Mouse (Mus musculus): Measurements from ENCODE around the gene Kcnc3. TPM values are rescaled to one million over a fixed set of nuclear protein-coding genes. Genes with fewer than 3 reads are reported as not detected.
A peak's percentile ranks its signal among the peaks of the same experiment; 100 is the strongest.

The Kcnc3 gene
- polyA plus RNA-seq, 1 experiment from 2014 or later = 2.3 TPM

DNA sequence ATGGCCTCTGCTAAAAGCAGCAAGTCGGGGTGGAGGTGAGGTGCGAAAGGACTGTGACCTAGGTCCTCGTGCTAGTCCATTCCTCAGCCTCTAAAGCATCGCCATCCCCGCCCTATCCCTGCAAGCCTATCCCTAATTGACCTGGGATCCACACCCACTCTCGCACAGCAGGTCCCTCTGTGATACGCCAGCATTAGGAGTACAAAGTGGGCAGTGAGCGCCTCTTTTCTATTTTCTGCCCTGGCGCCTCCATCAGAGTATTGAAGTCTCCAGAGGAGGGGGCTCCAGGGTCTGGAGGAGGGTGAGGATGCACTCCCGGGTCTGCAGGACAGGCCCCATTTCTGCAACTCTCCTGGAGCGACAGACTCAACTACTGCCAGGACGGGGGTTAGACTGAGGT is 2.1 kb upstream of the Kcnc3 start:
- H3K9me3 ChIP-seq = no peaks in the 10 kb centered on the region
- ATAC-seq (ENCODE audit: low FRiP score, low read depth) = no peak
- H3K4me2 ChIP-seq (replicated peaks) = peak overlapping the region; percentile 100
- no peak overlapping the region for H3K27ac ChIP-seq (replicated peaks)
- H3K27me3 ChIP-seq = peaks cover 70% of the 10 kb centered on the region
- WGBS = 10% methylated on average over 12 of the region's 12 CpGs
- no peaks in the 10 kb centered on the region for H3K36me3 ChIP-seq
- H3K4me3 ChIP-seq = peak overlapping the region; percentile 72
- peak overlapping the region; percentile 52 for H3K9ac ChIP-seq (replicated peaks)
- peaks cover 57% of the 10 kb centered on the region for H3K4me1 ChIP-seq

DNA sequence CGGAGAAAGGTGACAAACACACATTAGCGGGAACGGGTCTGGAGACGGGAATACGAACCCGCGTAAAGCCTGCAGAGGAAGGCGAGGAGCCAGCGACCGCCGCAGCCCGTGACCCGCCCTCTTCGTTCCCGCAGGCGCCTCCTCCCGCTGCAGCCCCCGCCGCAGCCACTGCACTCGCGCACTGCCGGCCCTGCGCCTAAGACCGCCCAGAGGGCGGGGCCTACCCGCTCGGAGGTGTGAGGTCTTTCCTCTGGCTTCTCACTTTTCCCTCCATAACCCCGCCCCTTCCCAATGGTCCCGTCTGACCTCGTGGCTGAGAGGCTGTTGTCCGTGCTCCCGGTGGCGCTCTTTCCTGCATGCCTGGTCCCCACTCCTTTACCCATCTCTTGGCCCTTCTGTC is 1.3 kb upstream of the Kcnc3 start:
- peak; percentile 21; the same call in 1 of the 2 replicates for ATAC-seq (ENCODE audit: low FRiP score, low read depth)
- peak overlapping the region; percentile 100 for H3K4me2 ChIP-seq (replicated peaks)
- peak overlapping the region; percentile 46; the same call in 1 of the 2 replicates for H3K27ac ChIP-seq (replicated peaks)
- no peaks in the 10 kb centered on the region for H3K9me3 ChIP-seq
- H3K27me3 ChIP-seq = peaks cover 70% of the 10 kb centered on the region
- H3K4me3 ChIP-seq = peak overlapping the region; percentile 72
- peaks cover 65% of the 10 kb centered on the region for H3K4me1 ChIP-seq
- H3K36me3 ChIP-seq = no peaks in the 10 kb centered on the region
- WGBS = 0% methylated on average over 33 of the region's 33 CpGs
- H3K9ac ChIP-seq (replicated peaks) = peak overlapping the region; percentile 52; the same call in 1 of the 2 replicates

DNA sequence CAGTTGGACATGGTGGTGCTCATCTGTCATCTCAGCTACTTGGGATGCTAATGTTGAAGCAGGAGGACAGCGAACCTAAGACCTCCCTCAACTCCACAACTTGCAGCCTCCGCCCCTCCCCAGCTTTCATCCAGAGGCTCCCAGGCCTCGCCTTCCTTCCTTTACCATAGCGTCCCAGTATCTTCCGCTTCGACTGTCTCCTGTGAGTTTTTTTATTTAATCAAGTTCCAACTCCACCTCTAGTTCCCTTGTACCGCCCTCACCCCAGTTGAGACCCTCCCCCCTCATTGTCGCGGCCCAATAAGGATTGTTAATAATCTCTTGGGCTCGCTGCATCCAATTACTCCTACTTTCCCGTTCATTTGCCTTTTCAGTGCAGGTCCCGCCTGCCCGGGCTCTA is 518 bp upstream of the Kcnc3 start:
- Histone ChIP-seq H3K27ac (replicated peaks) (peak overlapping the region; percentile 46), H3K4me1 (peaks cover 70% of the 10 kb centered on the region)
- ATAC-seq (ENCODE audit: low FRiP score, low read depth) = no peak

DNA sequence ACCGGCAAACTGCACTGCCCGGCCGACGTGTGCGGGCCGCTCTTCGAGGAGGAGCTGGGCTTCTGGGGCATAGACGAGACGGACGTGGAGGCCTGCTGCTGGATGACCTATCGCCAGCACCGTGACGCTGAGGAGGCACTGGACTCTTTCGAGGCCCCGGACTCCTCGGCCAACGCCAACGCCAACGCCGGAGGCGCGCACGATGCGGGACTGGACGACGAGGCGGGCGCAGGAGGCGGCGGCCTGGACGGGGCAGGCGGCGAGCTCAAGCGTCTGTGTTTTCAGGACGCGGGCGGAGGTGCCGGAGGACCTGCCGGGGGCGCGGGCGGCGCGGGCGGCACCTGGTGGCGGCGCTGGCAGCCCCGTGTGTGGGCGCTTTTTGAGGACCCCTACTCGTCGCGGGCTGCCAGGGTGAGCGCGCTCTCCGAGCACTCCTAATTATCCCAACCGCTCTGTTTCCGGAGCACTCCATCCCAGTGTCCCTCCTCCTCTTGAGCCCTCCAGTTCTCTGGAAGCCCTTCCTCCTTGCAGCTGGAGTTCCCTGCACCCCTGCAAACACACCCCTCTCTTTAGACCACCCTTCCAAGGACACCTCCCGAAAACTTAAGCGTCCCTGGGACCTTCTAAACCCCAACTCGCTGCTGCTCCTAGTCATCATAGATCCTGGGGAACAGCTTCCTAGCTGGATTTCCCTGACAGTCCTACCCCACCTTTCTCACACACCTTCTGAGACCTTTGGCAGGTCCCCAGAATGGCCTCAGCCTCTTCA is 1.1 kb downstream of the Kcnc3 start:
- Histone ChIP-seq H3K27ac (replicated peaks) (peak overlapping the region; percentile 74; the same call in 1 of the 2 replicates), H3K36me3 (no peaks in the 10 kb centered on the region), H3K27me3 (peaks cover 64% of the 10 kb centered on the region), H3K4me3 (peak overlapping the region; percentile 72), H3K4me2 (replicated peaks) (peak overlapping the region; percentile 100), H3K4me1 (peaks cover 70% of the 10 kb centered on the region), H3K9ac (replicated peaks) (peak overlapping the region; percentile 69), H3K9me3 (no peaks in the 10 kb centered on the region)
- WGBS = under 1% methylated on average over 58 of the region's 60 CpGs
- no peak for ATAC-seq (ENCODE audit: low FRiP score, low read depth)

More for the DNA sequence above, 518 bp upstream of the Kcnc3 start:
- WGBS = 2% methylated on average over 13 of the region's 13 CpGs
- H3K27me3 ChIP-seq = peaks cover 70% of the 10 kb centered on the region
- H3K4me3 ChIP-seq = peak overlapping the region; percentile 72
- no peaks in the 10 kb centered on the region for H3K36me3 ChIP-seq
- H3K9ac ChIP-seq (replicated peaks) = no peak overlapping the region
- peak overlapping the region; percentile 100 for H3K4me2 ChIP-seq (replicated peaks)
- H3K9me3 ChIP-seq = no peaks in the 10 kb centered on the region

DNA sequence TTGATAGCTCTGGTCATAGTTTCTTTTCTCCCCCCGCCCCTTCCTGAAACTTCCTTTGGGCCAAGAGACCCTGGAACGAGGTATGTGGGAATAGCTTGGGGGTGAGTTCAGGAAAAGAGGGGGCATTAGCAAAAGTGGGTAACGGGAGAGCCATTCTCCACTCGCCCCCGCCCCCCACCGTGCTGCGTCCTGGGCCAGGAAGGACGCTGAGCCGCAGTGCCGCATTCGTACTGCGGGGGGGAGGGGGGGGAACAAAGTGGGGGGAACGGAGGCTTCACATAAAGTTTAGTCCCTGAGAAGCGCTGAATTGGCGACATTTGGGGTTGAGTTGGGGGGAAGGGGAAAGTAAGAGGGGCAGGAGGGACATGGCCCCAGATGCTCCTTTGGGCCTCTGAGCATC is 2.6 kb downstream of the Kcnc3 start:
- H3K36me3 ChIP-seq = no peaks in the 10 kb centered on the region
- peaks cover 52% of the 10 kb centered on the region for H3K27me3 ChIP-seq
- peak overlapping the region; percentile 100 for H3K4me2 ChIP-seq (replicated peaks)
- H3K9ac ChIP-seq (replicated peaks) = no peak overlapping the region
- peak overlapping the region; percentile 72; the same call in 1 of the 2 replicates for H3K4me3 ChIP-seq
- no peak overlapping the region for H3K27ac ChIP-seq (replicated peaks)
- no peaks in the 10 kb centered on the region for H3K9me3 ChIP-seq
- WGBS = 3% methylated on average over 15 of the region's 15 CpGs
- ATAC-seq (ENCODE audit: low FRiP score, low read depth) = no peak
- peaks cover 58% of the 10 kb centered on the region for H3K4me1 ChIP-seq

DNA sequence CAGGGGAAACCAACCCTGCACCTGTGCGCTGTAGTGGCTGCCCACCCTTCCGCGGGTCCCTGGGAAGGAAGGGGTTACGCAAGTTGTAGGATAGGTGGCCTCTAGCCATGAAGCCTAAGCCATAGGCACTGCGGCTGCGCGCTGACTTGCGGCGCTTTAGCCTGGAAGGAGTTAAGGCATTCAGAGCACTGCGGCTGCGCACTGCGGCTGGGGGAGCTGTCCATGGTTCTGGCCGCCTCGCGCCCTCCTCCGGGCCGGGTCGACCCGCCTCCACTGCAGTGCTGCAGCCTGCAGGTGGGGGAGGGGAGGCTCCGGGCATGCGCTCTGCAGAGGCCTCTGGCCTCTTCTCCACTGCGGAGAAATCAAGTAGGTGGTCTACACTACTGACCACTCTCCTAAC is 3.3 kb downstream of the Kcnc3 start:
- H3K27me3 ChIP-seq = peaks cover 44% of the 10 kb centered on the region

DNA sequence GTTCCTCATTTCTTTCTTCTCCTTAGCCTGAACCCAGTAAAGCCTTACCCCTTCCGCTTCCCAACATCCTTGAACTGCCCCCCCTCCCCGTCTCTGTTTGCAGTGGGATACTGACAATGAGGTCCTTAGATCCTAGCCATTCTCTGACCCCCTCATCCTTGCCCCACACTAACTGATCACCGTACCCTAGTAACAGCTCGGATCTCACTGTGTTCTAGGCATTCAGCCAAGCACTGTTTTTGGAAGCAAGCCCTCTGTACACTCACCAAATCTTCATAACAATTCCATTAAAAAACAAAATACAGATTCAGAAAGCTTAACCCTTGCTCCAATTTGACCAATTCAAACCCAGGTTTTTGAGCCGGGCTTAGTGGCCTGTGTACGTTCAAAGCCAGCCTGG is 3.8 kb downstream of the Kcnc3 start:
- WGBS = 55% methylated on average over 6 of the region's 6 CpGs
- Histone ChIP-seq H3K4me2 (replicated peaks) (peak overlapping the region; percentile 100), H3K4me3 (peak overlapping the region; percentile 72; the same call in 1 of the 2 replicates), H3K9me3 (no peaks in the 10 kb centered on the region), H3K36me3 (no peaks in the 10 kb centered on the region), H3K27me3 (peaks cover 39% of the 10 kb centered on the region), H3K27ac (replicated peaks) (peak overlapping the region; percentile 70), H3K4me1 (peaks cover 47% of the 10 kb centered on the region), H3K9ac (replicated peaks) (peak overlapping the region; percentile 28; the same call in 1 of the 2 replicates)
- no peak for ATAC-seq (ENCODE audit: low FRiP score, low read depth)

More for the DNA sequence above, 3.3 kb downstream of the Kcnc3 start:
- peak; percentile 72 for ATAC-seq (ENCODE audit: low FRiP score, low read depth)
- H3K4me2 ChIP-seq (replicated peaks) = peak overlapping the region; percentile 100
- peak overlapping the region; percentile 70 for H3K27ac ChIP-seq (replicated peaks)
- peaks cover 51% of the 10 kb centered on the region for H3K4me1 ChIP-seq
- WGBS = under 1% methylated on average over 22 of the region's 22 CpGs
- no peaks in the 10 kb centered on the region for H3K9me3 ChIP-seq
- no peak overlapping the region for H3K9ac ChIP-seq (replicated peaks)
- no peaks in the 10 kb centered on the region for H3K36me3 ChIP-seq
- H3K4me3 ChIP-seq = peak overlapping the region; percentile 72

DNA sequence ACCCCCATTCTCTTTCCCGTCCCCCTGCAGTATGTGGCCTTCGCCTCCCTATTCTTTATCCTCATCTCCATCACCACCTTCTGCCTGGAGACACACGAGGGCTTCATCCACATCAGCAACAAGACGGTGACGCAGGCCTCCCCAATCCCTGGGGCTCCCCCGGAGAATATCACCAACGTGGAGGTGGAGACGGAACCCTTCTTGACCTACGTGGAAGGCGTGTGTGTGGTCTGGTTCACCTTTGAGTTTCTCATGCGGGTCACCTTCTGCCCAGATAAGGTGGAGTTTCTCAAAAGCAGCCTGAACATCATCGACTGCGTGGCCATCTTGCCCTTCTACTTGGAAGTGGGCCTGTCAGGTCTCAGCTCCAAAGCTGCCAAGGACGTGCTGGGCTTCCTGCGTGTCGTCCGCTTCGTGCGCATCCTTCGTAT is 4.7 kb downstream of the Kcnc3 start:
- Histone ChIP-seq H3K36me3 (no peaks in the 10 kb centered on the region), H3K4me3 (no peak overlapping the region), H3K9me3 (no peaks in the 10 kb centered on the region), H3K4me2 (replicated peaks) (no peak overlapping the region), H3K9ac (replicated peaks) (no peak overlapping the region), H3K4me1 (peaks cover 38% of the 10 kb centered on the region), H3K27me3 (peaks cover 31% of the 10 kb centered on the region), H3K27ac (replicated peaks) (no peak overlapping the region)
- no peak for ATAC-seq (ENCODE audit: low FRiP score, low read depth)
- WGBS = 92% methylated on average over 20 of the region's 20 CpGs

DNA sequence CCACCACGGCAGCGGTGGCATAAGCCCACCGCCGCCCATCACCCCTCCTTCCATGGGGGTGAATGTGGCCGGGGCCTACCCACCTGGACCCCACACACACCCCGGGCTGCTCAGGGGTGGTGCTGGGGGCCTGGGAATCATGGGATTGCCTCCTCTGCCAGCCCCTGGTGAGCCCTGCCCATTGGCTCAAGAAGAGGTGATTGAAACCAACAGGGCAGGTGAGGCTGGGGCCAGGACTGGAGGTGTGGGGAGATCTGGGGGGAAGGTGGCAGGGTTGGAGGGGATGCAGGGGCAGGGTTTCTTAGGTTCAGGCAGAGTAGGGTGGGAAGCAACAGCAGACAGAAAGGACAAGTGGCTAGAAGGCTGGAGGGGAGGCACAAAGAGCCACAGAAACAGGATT is 5.6 kb downstream of the Kcnc3 start:
- 90% methylated on average over 6 of the region's 6 CpGs for WGBS

DNA sequence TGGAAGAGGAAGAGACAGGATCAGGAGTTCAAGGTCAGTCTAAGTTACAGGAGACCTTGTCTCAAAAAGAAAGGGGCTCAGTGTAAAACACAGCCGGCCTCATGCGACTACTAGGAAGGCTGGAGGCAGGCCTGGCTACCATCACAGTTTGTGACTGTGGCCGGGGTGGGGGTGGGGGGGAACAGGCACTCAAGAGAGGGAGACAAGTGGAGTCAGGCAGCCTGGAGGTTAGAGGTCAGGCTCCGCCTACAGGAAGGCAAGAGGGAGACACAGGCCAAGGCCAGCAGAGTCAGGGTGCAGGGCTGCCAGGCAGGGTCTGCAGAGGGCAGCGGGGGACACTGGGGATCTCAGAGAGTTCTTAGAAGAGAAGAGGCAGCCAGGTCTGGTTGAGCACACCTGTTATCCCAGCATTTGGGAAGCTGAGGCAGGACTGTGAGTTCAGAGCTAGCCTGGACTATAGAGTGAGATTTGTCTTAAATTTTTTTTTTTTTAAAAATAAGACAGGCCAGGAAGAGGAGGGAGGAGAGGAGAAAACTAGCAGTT is 6.6 kb downstream of the Kcnc3 start:
- peaks cover 34% of the 10 kb centered on the region for H3K4me1 ChIP-seq
- no peak overlapping the region for H3K4me2 ChIP-seq (replicated peaks)
- H3K4me3 ChIP-seq = no peak overlapping the region
- H3K27ac ChIP-seq (replicated peaks) = no peak overlapping the region
- 72% methylated on average over 5 of the region's 5 CpGs for WGBS
- H3K36me3 ChIP-seq = no peaks in the 10 kb centered on the region
- H3K9ac ChIP-seq (replicated peaks) = no peak overlapping the region
- H3K27me3 ChIP-seq = peaks cover 30% of the 10 kb centered on the region
- no peaks in the 10 kb centered on the region for H3K9me3 ChIP-seq
- ATAC-seq (ENCODE audit: low FRiP score, low read depth) = no peak

More for the DNA sequence above, 5.6 kb downstream of the Kcnc3 start:
- H3K9ac ChIP-seq (replicated peaks) = no peak overlapping the region
- peaks cover 36% of the 10 kb centered on the region for H3K4me1 ChIP-seq
- no peaks in the 10 kb centered on the region for H3K36me3 ChIP-seq
- no peak for ATAC-seq (ENCODE audit: low FRiP score, low read depth)
- no peaks in the 10 kb centered on the region for H3K9me3 ChIP-seq
- H3K27me3 ChIP-seq = peaks cover 32% of the 10 kb centered on the region
- no peak overlapping the region for H3K27ac ChIP-seq (replicated peaks)
- H3K4me2 ChIP-seq (replicated peaks) = no peak overlapping the region
- no peak overlapping the region for H3K4me3 ChIP-seq

DNA sequence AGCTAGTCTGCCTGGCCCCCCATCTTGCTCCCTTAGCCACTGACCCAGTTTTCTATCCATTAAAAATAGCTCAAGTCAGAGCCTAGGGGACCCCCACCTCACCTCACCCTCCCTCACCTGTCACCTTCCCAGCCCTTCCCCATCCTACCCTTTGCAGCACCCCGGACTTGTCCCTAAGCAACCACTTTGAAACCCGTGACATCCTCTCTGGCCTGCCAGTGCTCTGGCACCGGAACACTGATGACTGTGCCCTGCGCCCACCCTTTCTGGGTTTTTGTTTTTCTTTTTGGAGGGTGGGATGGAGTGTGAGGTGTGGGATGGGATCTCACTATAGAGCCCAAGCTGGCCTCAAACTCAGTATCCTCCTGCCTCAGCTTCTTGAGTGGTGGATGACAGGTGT is 7.2 kb downstream of the Kcnc3 start:
- Histone ChIP-seq H3K9me3 (no peaks in the 10 kb centered on the region), H3K9ac (replicated peaks) (no peak overlapping the region), H3K4me1 (peaks cover 34% of the 10 kb centered on the region), H3K4me2 (replicated peaks) (no peak overlapping the region), H3K36me3 (no peaks in the 10 kb centered on the region), H3K4me3 (no peak overlapping the region), H3K27me3 (peaks cover 30% of the 10 kb centered on the region), H3K27ac (replicated peaks) (no peak overlapping the region)
- no peak for ATAC-seq (ENCODE audit: low FRiP score, low read depth)
- 89% methylated on average over 4 of the region's 4 CpGs for WGBS

DNA sequence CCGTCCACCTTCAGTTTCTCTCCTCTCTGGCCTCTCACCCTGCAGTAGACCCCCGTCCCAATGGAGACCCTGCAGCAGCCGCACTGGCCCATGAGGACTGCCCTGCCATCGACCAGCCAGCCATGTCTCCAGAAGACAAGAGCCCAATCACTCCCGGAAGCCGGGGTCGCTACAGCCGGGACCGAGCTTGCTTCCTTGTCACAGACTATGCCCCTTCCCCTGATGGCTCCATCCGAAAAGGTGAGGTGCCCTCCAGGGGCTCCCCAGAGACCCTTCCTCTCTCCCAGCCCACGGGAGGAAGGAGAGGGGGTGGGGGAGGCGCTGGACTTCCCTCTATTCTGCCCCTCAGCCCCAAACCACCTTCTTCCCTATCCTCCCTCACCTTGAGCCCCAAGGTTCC is 7.9 kb downstream of the Kcnc3 start:
- H3K9me3 ChIP-seq = no peaks in the 10 kb centered on the region
- H3K4me1 ChIP-seq = peaks cover 34% of the 10 kb centered on the region
- WGBS = 86% methylated on average over 11 of the region's 12 CpGs
- H3K27ac ChIP-seq (replicated peaks) = no peak overlapping the region
- ATAC-seq (ENCODE audit: low FRiP score, low read depth) = no peak
- H3K4me2 ChIP-seq (replicated peaks) = no peak overlapping the region
- no peak overlapping the region for H3K4me3 ChIP-seq
- no peak overlapping the region for H3K9ac ChIP-seq (replicated peaks)
- H3K27me3 ChIP-seq = peaks cover 30% of the 10 kb centered on the region
- no peaks in the 10 kb centered on the region for H3K36me3 ChIP-seq
